Mouse (Mus musculus): ENCODE results near the gene Tmc1. TPM values are rescaled to one million over a fixed set of nuclear protein-coding genes. Genes with fewer than 3 reads are reported as not detected.
A peak's percentile ranks its signal among the peaks of the same experiment; 100 is the strongest.

Tmc1 gene
- total RNA-seq, 2 experiments from 2014 or later: not detected

DNA sequence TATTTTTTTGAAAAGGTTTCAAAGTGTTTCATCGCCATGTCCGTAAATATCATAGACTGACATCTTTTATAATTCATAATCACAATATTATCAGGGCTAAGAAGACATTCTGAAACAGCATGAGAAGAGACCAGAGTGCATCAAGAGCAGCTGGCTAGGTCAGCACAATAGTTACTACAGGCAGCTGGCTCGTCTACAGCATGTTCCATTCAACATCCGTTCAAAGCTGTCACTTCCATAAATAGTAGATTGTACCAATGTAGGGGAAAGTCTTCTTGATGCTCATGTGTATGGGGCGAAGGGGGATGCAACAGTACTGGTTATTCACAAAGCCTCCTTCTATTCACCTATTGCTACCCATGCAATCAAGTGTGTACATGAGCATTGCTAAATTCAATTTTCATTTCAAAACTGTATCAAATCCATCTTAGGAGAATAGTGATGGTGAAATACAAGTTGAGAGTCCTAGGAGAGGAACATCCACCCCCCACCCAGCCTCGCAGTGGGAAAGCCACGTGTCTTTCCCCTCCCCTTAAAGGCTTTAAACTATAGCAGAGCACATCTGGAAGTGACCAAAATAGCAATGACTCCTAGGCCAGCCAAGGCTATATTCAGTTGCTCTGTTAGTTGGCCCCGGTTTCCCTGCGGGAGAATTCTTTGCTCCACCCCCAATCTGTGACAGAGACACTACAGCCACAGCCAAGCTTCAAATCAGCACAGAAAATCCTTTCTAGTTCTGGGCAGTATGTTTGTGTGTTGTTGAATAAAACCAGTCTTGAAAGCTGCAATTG, 117.8 kb downstream of the Tmc1 start:
- no peak for ATAC-seq (replicated peaks; ENCODE audit: low FRiP score, poor library complexity, severe bottlenecking)

DNA sequence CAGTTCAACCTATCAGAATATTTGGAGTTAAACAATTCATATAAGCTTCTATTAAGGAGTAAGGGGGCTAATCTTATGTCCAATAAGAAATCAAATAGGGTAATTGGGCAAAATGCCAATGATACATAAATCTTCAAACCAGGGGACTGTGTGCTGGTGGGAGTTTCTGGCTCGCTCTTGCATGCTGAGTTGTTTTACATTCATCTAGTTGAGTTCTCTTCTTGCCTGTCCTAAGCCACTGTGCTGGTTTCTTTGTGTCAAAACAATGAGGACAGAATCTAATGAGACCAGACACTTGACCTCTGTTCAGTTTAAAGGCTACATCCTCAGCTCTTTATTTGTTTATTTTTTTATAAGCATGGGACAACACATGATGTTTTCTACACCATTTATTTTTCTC, 119.1 kb downstream of the Tmc1 start:
- no peak for ATAC-seq (replicated peaks; ENCODE audit: low FRiP score, poor library complexity, severe bottlenecking)

DNA sequence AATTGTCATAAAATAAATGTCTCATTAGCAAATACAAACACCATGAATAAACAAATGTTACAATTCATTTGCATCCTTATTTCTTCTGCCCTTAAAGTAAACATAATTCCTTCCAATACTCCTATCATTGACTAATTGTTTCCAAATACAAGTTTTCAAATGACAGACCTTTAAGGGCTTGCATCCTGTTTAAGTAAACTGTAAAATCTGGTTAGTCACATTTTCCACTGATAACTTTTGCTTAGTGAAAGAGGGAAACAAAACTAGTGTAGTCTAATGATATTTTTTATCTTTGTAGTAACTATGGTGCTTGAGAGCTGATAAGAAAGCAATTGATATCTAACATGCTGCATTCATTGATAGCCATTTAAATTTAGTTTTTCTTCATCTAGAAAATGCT, 154.5 kb downstream of the Tmc1 start:
- ATAC-seq (replicated peaks; ENCODE audit: low FRiP score, poor library complexity, severe bottlenecking): no peak

DNA sequence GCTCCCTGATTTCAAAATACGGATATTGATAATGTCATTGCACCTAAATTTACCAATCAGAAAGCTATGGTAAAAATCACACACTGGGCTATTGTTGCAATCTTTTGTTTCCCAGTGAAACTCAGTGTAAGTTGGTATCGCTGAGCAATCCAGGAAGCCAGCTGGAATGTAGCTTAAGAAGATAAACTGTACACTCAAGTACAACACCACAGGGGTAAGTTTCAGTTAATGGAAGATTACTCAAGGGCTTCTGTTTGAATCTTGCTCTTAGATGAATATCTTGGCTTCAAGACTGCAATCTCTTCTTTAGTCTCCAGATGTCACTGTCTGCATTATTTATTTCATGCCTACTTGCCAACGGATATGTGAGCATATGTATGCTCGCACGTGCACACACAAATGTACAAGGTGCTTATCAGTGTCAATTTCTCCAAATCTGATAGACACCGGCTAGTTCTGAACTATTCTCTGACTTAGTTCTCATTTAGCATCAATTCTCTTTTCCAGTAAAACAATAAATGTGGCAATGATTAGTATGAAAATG, 156.4 kb downstream of the Tmc1 start:
- ATAC-seq (replicated peaks; ENCODE audit: low FRiP score, poor library complexity, severe bottlenecking): no peak

DNA sequence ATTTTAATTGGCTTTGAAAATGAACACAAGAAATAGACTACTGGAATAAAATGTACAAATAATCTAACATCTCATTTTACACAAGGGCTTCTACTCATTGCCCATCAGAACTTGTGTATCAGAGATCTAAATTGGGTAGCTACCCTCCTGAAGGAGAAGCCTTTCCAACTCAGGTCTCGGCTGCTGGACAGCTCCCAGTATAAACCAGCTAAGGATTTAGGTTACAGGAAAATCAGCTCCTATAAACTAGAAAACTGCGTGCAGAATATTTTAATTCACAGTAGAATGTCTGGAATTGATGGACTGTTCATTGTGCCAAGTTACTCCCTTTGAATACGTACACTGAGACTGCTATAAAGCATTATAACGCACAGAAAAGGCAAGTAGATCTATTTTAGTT, 158.0 kb downstream of the Tmc1 start:
- no peak for ATAC-seq (replicated peaks; ENCODE audit: low FRiP score, poor library complexity, severe bottlenecking)

DNA sequence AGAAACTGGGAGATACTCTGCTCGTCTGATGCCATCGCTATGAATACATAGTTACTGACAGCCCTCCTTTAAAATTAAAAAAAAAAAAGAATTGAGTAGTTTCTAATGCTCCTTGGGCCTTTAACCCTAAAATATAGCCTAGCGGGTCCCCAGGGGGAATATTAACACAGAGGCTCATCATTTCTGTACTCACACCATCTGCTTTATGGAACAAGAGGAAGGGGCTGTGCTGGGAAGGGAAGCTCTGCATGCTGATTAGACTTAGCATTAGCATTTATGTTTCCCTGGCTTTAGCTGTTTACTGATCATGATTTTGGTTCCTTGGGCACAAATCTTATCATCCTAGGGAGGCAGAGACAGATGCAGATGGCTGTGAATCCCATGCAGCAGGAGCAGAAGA, 159.0 kb downstream of the Tmc1 start:
- no peak for ATAC-seq (replicated peaks; ENCODE audit: low FRiP score, poor library complexity, severe bottlenecking)

DNA sequence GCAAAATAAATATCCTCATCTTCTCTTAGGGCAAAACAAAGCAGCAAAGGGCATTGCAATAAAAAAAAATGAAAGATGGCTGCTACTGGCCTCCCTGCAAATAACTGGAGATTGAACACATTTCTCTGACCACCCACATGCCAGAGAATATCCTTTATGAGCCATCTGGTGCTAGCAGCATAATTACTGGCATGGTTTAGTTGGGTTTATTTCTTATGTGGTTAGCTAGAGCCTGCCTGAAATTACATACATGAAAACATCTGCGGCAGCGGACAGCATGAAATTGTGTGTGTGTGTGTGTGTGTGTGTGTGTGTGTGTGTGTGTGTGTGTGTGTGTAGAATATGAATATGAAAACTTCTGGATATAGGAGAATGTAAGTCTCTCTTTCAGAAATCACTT, 161.2 kb downstream of the Tmc1 start:
- no peak for ATAC-seq (replicated peaks; ENCODE audit: low FRiP score, poor library complexity, severe bottlenecking)

DNA sequence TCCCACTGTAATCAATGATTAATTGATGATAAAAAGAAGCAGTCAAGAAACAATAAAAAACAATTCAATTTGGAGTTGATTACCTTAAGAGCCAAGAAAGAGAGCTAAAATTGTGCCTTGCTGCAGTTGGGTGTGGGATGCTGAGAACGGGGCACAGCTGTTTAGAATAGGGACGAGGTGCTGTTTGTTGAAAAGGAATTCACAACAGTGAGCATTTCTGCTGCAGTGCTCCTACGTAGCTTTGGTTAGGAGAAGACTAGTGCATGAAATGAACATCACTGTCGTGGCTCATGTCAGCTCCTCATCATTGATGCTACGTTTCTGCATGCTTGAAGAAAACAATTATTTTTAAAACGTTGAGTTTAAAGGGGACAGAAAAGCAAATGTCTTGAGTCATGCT, 166.7 kb downstream of the Tmc1 start:
- no peak for ATAC-seq (replicated peaks; ENCODE audit: low FRiP score, poor library complexity, severe bottlenecking)

DNA sequence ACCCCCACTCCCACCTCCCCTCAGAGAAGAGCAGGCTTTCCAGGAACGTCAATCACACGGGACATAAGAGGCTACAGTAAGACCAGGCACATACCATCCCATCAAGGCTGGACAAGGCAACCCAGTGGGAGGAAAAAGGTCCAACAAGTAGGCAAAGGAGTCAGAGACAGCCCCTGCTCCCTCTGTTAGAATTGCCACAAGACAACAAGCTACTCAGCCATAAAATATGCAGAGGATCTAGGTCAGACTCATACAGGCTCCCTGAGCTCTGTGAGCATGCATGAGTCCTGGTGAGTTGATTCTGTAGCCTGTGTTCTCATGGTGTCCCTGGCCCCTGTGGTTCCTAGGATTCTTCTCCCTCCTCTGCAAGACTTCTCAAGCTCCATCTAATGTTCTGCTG, 178.3 kb downstream of the Tmc1 start:
- ATAC-seq (replicated peaks; ENCODE audit: low FRiP score, poor library complexity, severe bottlenecking): no peak

DNA sequence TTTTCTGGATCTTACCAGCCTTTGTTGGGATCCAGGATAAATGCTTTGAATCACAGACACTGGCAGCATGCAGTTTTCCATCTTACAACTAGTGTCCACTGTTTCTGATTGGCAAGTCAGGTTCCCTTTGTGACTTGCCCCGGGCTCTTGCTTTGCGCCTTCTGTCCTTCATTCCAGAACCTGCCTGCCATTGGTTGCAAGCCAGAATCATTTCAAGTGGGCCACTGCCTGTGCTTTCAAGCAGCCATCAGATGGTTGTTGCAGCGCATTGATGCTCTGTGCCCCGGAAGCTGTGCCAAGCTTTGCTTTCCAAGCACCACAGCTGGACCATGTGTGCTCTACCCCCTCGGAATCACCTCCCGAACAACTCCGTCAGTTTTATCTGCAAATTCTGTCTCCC, 180.1 kb downstream of the Tmc1 start:
- no peak for ATAC-seq (replicated peaks; ENCODE audit: low FRiP score, poor library complexity, severe bottlenecking)

DNA sequence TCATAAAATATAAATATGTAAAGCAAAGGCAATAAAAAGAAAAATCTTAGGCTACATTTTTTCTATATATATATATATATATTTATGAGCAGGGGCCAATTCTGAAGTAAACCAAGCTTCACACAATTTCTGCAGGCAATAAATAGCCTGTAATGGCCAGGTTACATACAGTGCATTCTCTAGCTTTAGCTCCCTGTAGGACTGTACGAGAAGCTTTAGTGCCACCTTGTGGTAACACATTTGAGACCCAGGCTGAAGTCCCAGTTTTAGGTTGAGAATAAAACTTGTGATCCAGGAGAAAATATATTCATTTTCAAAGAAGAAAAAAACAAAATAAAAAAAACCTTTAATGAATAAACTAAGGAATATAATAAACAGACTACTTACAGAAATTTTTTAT, 189.8 kb downstream of the Tmc1 start:
- ATAC-seq (replicated peaks; ENCODE audit: low FRiP score, poor library complexity, severe bottlenecking): no peak

DNA sequence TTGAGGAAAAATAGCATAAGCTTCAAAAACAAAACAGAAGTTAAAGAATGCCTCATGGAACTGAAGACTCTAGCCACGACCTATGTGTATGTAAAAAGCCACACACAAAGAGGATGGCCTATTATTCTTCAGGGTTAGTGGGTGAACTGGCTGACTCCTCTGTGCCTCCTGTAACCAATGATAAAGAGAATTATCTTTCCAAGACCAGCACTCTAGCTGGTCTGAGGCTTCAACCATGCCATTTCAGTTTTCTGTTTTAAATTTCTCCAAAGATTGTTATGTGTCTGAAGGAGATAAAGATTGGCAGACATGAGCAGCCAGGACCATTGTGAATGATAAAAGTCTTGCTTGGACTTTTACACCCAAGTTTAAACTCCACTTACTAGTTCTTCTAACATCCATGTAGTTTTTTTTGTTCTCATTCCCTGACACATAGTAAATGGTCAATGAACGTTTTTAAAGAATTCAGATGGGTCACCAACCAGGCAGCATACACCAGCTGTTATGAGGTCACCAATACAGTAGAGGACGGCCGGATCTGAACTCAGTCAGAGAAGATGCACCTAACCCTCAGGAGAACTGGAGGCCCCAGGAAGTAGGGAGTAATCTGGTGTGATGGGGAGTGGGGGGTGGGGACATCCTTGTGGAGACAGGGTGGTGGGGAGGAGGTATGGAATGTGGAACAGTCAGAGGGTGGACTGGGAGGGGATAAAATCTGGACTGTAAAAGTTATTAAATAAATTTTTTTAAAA, 192.2 kb downstream of the Tmc1 start:
- ATAC-seq (replicated peaks; ENCODE audit: low FRiP score, poor library complexity, severe bottlenecking): peak; percentile 71

DNA sequence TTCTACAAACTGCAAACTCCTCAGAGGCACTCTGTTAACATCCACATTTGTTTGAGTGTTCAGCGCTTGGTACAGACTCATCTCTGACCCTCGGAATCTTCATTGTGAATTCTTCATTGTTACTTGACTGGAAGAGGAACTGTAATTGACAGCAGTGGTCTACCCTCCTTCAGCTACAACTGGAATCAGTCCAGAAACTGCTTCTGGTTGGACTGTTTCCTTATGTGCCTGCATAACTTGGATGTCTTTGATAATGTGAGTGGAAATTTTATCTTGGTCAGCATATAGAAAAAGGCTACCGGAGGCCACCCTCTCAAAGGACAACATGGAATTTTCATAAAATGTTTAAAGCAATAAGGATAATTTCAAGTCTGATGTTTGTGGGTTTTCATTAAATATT, 192.9 kb downstream of the Tmc1 start:
- ATAC-seq (replicated peaks; ENCODE audit: low FRiP score, poor library complexity, severe bottlenecking): no peak

DNA sequence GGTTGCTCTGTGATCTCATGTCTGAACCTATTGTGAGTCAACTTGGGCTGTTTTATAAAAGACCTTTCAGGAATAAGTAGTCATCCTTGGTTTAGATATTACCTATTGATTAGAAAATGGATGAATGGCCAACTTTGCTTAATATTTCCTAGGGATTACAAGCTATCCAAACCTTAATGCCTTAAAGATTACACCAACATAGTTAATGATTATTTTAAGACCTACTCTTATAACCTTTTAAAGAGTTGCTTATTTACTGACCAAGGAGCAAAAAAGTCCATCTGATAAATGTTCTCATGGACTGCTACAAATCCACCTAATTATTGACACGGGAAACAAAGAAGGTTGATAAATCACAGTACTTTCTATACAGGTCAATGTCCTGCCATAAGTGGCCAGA, 209.4 kb downstream of the Tmc1 start:
- no peak for ATAC-seq (replicated peaks; ENCODE audit: low FRiP score, poor library complexity, severe bottlenecking)

Other genes starting within 250 kb of the Tmc1 start
- 6.7 and 12.1 TPM in 2 replicates for gene Aldh1a7, start 226.6 kb downstream of the Tmc1 start, total RNA-seq (2015; ENCODE audit: low replicate concordance)
- 4.7 and 5.4 TPM in 2 replicates for gene Aldh1a7, start 226.6 kb downstream of the Tmc1 start, total RNA-seq (2017; ENCODE audit: low replicate concordance)

Measured in erythroblast, adult 5-6 weeks (primary cell).